In genomic region chr10:20268945-20269344, GRCm38 (mm10) we compare ENCODE assay signal across 12 mouse cellular contexts.
"Had no signal": no experiment of that assay in that cellular context is flagged by ENCODE, and none has a peak within 500 bp of the region (broad histone marks: within the 10 kb centered on the region; RNA-seq: fewer than 3 reads in every experiment).

No protein-coding gene starts in this region.

- H3K9ac ChIP-seq: liver, embryonic 15.5 days; neural tube, embryonic 12.5 days had no signal

- H3K27me3 ChIP-seq: liver, embryonic 15.5 days; neural tube, embryonic 12.5 days had no signal

- H3K4me2 ChIP-seq: liver, embryonic 11.5 days; liver, embryonic 15.5 days; neural tube, embryonic 12.5 days had no signal

- H3K9me3 ChIP-seq: limb, embryonic 10.5 days; liver, embryonic 15.5 days; neural tube, embryonic 12.5 days had no signal

- DNase-seq: kidney, adult 8-10 months; kidney, postnatal 25 days; lung, adult 2 months; lung, postnatal 36 days; thymus, postnatal 4 days had no signal

- H3K27ac ChIP-seq: left cerebral cortex, adult 2 months; limb, embryonic 10.5 days; liver, embryonic 15.5 days; neural tube, embryonic 12.5 days; stomach, postnatal 0 days had no signal

- H3K36me3 ChIP-seq: limb, embryonic 10.5 days; neural tube, embryonic 12.5 days had no signal

- H3K4me3 ChIP-seq: left cerebral cortex, adult 2 months; limb, embryonic 10.5 days; liver, embryonic 15.5 days; neural tube, embryonic 12.5 days had no signal

- H3K4me1 ChIP-seq: neural tube, embryonic 12.5 days had no signal

- ATAC-seq: lung, postnatal 0 days had no signal
